In the genomic region with DNA sequence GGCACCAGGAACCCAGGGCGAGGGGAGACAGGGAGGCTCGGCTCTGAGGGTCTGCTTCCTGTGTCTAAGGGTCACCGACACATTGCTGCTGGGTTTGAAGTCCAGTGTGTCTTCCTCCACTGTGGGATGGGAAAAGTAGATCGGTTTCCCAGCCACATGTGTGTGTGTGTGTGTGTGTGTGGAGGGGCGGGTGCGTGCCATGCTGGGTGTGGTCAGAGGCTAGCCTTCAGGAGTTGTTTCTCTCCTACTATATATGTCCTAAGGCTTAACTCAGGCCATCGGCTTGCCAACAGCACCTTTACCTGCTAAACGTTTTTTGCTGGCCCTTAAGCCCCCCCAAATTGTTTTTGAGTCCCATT, we compare ENCODE assay signal across 13 mouse cellular contexts. TPM values are rescaled to one million over a fixed set of nuclear protein-coding genes. Genes with fewer than 3 reads are reported as not detected.
DNase-seq lines count a peak whose midpoint lies in the region; ATAC-seq and TF ChIP-seq lines count a peak whose summit lies in the region.
"Had no signal": no experiment of that assay in that cellular context is flagged by ENCODE, and none has a peak within 500 bp of the region (broad histone marks: within the 10 kb centered on the region; RNA-seq: fewer than 3 reads in every experiment).

No protein-coding gene starts in this region.

- peak; percentile 73 for DNase-seq in heart, embryonic 10.5 days (ENCODE audit: low spot score)
- no peak for DNase-seq in heart, adult 8-10 months (ENCODE audit: low spot score)
- no peak for DNase-seq in cerebellum, postnatal 25 days
- no peak for DNase-seq in hindbrain, embryonic 14.5 days (ENCODE audit: low spot score)
- DNase-seq in lung, postnatal 4 days, result no peak
- DNase-seq: lung, postnatal 14 days; spleen, adult 18-20 months; thymus, adult 2 months had no signal

- H3K4me1 ChIP-seq in heart, embryonic 10.5 days, result peaks cover 12% of the 10 kb centered on the region
- peaks cover 30% of the 10 kb centered on the region for H3K4me1 ChIP-seq in bone marrow macrophage, adult 2 months (ENCODE audit: control insufficient read depth, insufficient read depth, low read length)
- H3K4me1 ChIP-seq in intestine, postnatal 0 days (replicated peaks; ENCODE audit: control insufficient read depth, insufficient read depth, low read length), result no peaks in the 10 kb centered on the region; the same call in 1 of the 2 replicates
- H3K4me1 ChIP-seq in hindbrain, embryonic 14.5 days (replicated peaks; ENCODE audit: control insufficient read depth, insufficient read depth, low read length), result no peaks in the 10 kb centered on the region

- H3K9me3 ChIP-seq in heart, embryonic 10.5 days, result no peaks in the 10 kb centered on the region
- no peaks in the 10 kb centered on the region for H3K9me3 ChIP-seq in intestine, postnatal 0 days (ENCODE audit: control insufficient read depth)
- no peaks in the 10 kb centered on the region for H3K9me3 ChIP-seq in hindbrain, embryonic 14.5 days (ENCODE audit: control insufficient read depth, low read length)

- no peak overlapping the region for H3K4me3 ChIP-seq in heart, embryonic 10.5 days
- H3K4me3 ChIP-seq in bone marrow macrophage, adult 2 months (ENCODE audit: insufficient read depth, low read length), result peak overlapping the region; percentile 42
- H3K4me3 ChIP-seq in intestine, postnatal 0 days (ENCODE audit: low read depth, low read length), result 0 out of 2 replicates have a peak overlapping the region, but pooled peaks have one; percentile 7
- no peak overlapping the region for H3K4me3 ChIP-seq in hindbrain, embryonic 14.5 days (replicated peaks; ENCODE audit: low read length)

- H3K27me3 ChIP-seq in heart, embryonic 10.5 days (ENCODE audit: insufficient read depth, poor library complexity, severe bottlenecking), result no peaks in the 10 kb centered on the region
- no peaks in the 10 kb centered on the region for H3K27me3 ChIP-seq in intestine, postnatal 0 days (replicated peaks; ENCODE audit: control insufficient read depth, insufficient read depth, low read length)
- H3K27me3 ChIP-seq in hindbrain, embryonic 14.5 days (ENCODE audit: control insufficient read depth, insufficient read depth, low read length), result no peaks in the 10 kb centered on the region

- peak overlapping the region; percentile 72 for H3K27ac ChIP-seq in heart, embryonic 10.5 days
- H3K27ac ChIP-seq in bone marrow macrophage, adult 2 months (ENCODE audit: insufficient read depth, low read depth, low read length), result peak overlapping the region; percentile 86
- peak overlapping the region; percentile 95 for H3K27ac ChIP-seq in intestine, postnatal 0 days (ENCODE audit: low read depth, low read length)
- H3K27ac ChIP-seq in hindbrain, embryonic 14.5 days, result no peak overlapping the region

- peak overlapping the region; percentile 44 for H3K4me2 ChIP-seq in intestine, postnatal 0 days (replicated peaks; ENCODE audit: low read depth)
- H3K4me2 ChIP-seq in hindbrain, embryonic 14.5 days (replicated peaks), result no peak overlapping the region
- H3K4me2 ChIP-seq: heart, embryonic 11.5 days had no signal

- 52% methylated on average over 8 of the region's 8 CpGs for WGBS in heart, embryonic 10.5 days
- 33% methylated on average over 8 of the region's 8 CpGs for WGBS in intestine, postnatal 0 days
- 75% methylated on average over 8 of the region's 8 CpGs for WGBS in hindbrain, embryonic 14.5 days

- peak; percentile 64 for ATAC-seq in intestine, postnatal 0 days
- ATAC-seq in megakaryocyte, adult 5-6 weeks (ENCODE audit: poor library complexity, severe bottlenecking), result peak; percentile 54
- no peak for ATAC-seq in hindbrain, embryonic 14.5 days (ENCODE audit: low FRiP score)
- ATAC-seq: activated CD4-positive, CD25-positive, alpha-beta regulatory T cell, adult 4 months had no signal

- TF ChIP-seq CTCF in bone marrow macrophage, adult 2 months (IDR thresholded peaks at IDR 0.05; ENCODE audit: low read depth, low read length), result no peak
- no peak for TF ChIP-seq CTCF in intestine, postnatal 0 days (IDR thresholded peaks at IDR 0.05; ENCODE audit: low read depth)

- no peak for TF ChIP-seq POLR2A in bone marrow macrophage, adult 2 months (IDR thresholded peaks at IDR 0.05; ENCODE audit: borderline replicate concordance, low read depth, low read length)

- peak overlapping the region; percentile 4; the same call in 1 of the 2 replicates for H3K9ac ChIP-seq in intestine, postnatal 0 days (ENCODE audit: low read depth, low read length)
- H3K9ac ChIP-seq in hindbrain, embryonic 14.5 days, result no peak overlapping the region

- H3K36me3 ChIP-seq in heart, embryonic 10.5 days, result peaks cover 59% of the 10 kb centered on the region
- peaks cover 26% of the 10 kb centered on the region; the same call in 1 of the 2 replicates for H3K36me3 ChIP-seq in intestine, postnatal 0 days (ENCODE audit: control insufficient read depth, insufficient read depth)
- peaks cover 54% of the 10 kb centered on the region for H3K36me3 ChIP-seq in hindbrain, embryonic 14.5 days (replicated peaks; ENCODE audit: control insufficient read depth, insufficient read depth)

RNA-seq across cellular contexts. Expression of gene Rab33b, which starts 35.0 kb away (rescaled TPM):
- polyA plus RNA-seq in heart, embryonic 10.5 days (2016; fragmentation: Nextera tagmentation; extraction: Ambion mirVana), result 15.6 and 16.3 TPM in 2 replicates
- total RNA-seq in heart, adult 8-10 months (2022), result 10 to 100 TPM in 2 of 4 experiments, 1 to 10 TPM in 2; 9.7 to 10.2 (median 10.0) TPM
- polyA plus RNA-seq in bone marrow macrophage, adult 2 months (2012; ENCODE audit: insufficient read depth, insufficient read length, missing spikeins), result 15.6 and 16.6 TPM in 2 replicates
- 16.3 and 17.8 TPM in 2 replicates for polyA plus RNA-seq in intestine, postnatal 0 days (2015; fragmentation: Nextera tagmentation; extraction: Ambion mirVana)
- 17.5 and 20.0 TPM in 2 replicates for total RNA-seq in megakaryocyte, adult 5-6 weeks (2015)
- 15.8 and 16.2 TPM in 2 replicates for total RNA-seq in megakaryocyte, adult 5-6 weeks (2017)
- polyA plus RNA-seq in hindbrain, embryonic 14.5 days (2014; fragmentation: Nextera tagmentation; extraction: Ambion mirVana), result 26.6 and 29.9 TPM in 2 replicates

RNA-seq across cellular contexts. Expression of gene Setd7, which starts 41.9 kb away (rescaled TPM):
- 3.6 and 3.9 TPM in 2 replicates for polyA plus RNA-seq in heart, embryonic 10.5 days (2016; fragmentation: Nextera tagmentation; extraction: Ambion mirVana)
- 10 to 100 TPM; 55.6 to 68.3 (median 59.1) TPM for total RNA-seq in heart, adult 8-10 months (2022)
- 26.2 and 28.6 TPM in 2 replicates for polyA plus RNA-seq in bone marrow macrophage, adult 2 months (2012; ENCODE audit: insufficient read depth, insufficient read length, missing spikeins)
- polyA plus RNA-seq in intestine, postnatal 0 days (2015; fragmentation: Nextera tagmentation; extraction: Ambion mirVana), result 1.6 and 1.9 TPM in 2 replicates
- 20.5 and 21.7 TPM in 2 replicates for total RNA-seq in megakaryocyte, adult 5-6 weeks (2015)
- 15.0 and 23.1 TPM in 2 replicates for total RNA-seq in megakaryocyte, adult 5-6 weeks (2017)
- 2.7 and 2.9 TPM in 2 replicates for polyA plus RNA-seq in hindbrain, embryonic 14.5 days (2014; fragmentation: Nextera tagmentation; extraction: Ambion mirVana)

Comparison
In these comparisons a context has a peak if more than half of its experiments do, and no peak if none do; other contexts are left out.
1. H3K4me3 ChIP-seq: peak in bone marrow macrophage, adult 2 months (single experiment) and intestine, postnatal 0 days (single experiment); none in heart, embryonic 10.5 days (single experiment) and hindbrain, embryonic 14.5 days (single experiment).